Mouse (Mus musculus) bone marrow, adult 2 months (tissue): ENCODE results near the gene Prss54. TPM values are rescaled to one million over a fixed set of nuclear protein-coding genes. Genes with fewer than 3 reads are reported as not detected.

ENCODE experiments used
- H3K27ac ChIP-seq: fragments of 200-500 bp; 2 replicates; pipeline ENCODE4 v1.5.1; 2012; ENCODE audit warnings: low read depth, mild to moderate bottlenecking, control low read depth, inconsistent platforms, low read length; ENCODE audit not compliant: control insufficient read depth, poor library complexity, insufficient read depth
- H3K4me1 ChIP-seq: fragments of 200-500 bp; 2 replicates; pipeline ENCODE4 v1.6.1; 2011; ENCODE audit warnings: low read length; ENCODE audit not compliant: control insufficient read depth, insufficient read depth
- H3K4me3 ChIP-seq: fragments of 200-500 bp; replicated peaks from 2 replicates; pipeline ENCODE3; 2011; ENCODE audit warnings: mild to moderate bottlenecking, low read depth, low read length, control low read depth; ENCODE audit not compliant: control insufficient read depth
- CTCF ChIP-seq: fragments of 200-500 bp; IDR thresholded peaks from 2 replicates; pipeline ENCODE4 v1.5.1; 2011; ENCODE audit warnings: low read length, control low read depth; ENCODE audit not compliant: control insufficient read depth, insufficient read depth
- POLR2A ChIP-seq: fragments of 200-500 bp; IDR thresholded peaks from 2 replicates; pipeline ENCODE4 v1.6.1; 2011; ENCODE audit warnings: low read depth, mild to moderate bottlenecking, control low read depth, low read length, borderline replicate concordance; ENCODE audit not compliant: control insufficient read depth
- WGBS: fragments of 180-500 bp; shearing (Covaris S2); methylation state at CpG from one replicate; pipeline ENCODE4 v1.1.7; 2018; 5-methylcytosine and 5-hydroxymethylcytosine counted together
- polyA plus RNA-seq: library from polyadenylated mRNA; stranded (reverse); fragments of >200 nt; gene quantifications from 2 replicates; pipeline ENCODE4 v1.2.4, GENCODE M21; 2011; ENCODE audit warnings: low replicate concordance; ENCODE audit not compliant: missing spikeins, insufficient read depth, insufficient read length

Prss54 gene
- polyA plus RNA-seq, 1 experiment = not detected

DNA sequence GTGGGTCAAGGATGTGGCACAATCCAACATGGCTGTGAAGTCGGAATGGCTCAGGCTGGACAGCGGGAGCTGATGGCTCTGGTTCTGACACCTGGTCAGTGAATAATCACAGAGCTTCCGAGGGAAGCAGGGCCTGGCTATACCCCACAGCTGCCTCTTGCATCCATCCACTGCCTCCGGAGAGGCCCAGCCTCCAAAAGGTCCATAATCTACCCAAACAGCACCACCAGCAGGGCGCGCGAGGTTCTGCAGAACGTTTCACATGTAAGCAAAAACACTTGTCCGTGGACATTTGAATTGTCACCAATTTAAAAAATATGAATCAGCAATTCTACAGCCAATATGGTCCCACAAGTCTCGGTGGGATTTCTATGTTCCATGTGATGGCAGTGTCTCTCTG is 13.1 kb upstream of the Prss54 start:
- TF ChIP-seq POLR2A = no peak
- TF ChIP-seq CTCF = no peak
- peaks cover 4% of the 10 kb centered on the region; the same call in 1 of the 2 replicates for H3K4me1 ChIP-seq
- no peak overlapping the region for H3K4me3 ChIP-seq
- no peak overlapping the region for H3K27ac ChIP-seq
- 73% methylated on average over 10 of the region's 10 CpGs for WGBS

- 83% methylated on average over 1 of the region's 1 CpGs for WGBS
- no peak overlapping the region for H3K27ac ChIP-seq
- no peak overlapping the region for H3K4me3 ChIP-seq
- TF ChIP-seq CTCF = no peak
- no peak for TF ChIP-seq POLR2A
- H3K4me1 ChIP-seq = no peaks in the 10 kb centered on the region; the same call in 1 of the 2 replicates
These were observed 11.2 kb upstream of the Prss54 start for GRCm38 (mm10) chr8:95587339-95587738.

- Histone ChIP-seq H3K4me1 (no peaks in the 10 kb centered on the region), H3K27ac (no peak overlapping the region), H3K4me3 (no peak overlapping the region)
- WGBS = 61% methylated on average over 5 of the region's 5 CpGs
- no peak for TF ChIP-seq POLR2A
- TF ChIP-seq CTCF = no peak
These were observed 3.0 kb downstream of the Prss54 start for GRCm38 (mm10) chr8:95573146-95573545.

GRCm38 (mm10) chr8:95566809-95567208 is 9.3 kb downstream of the Prss54 start:
- WGBS = 75% methylated on average over 6 of the region's 6 CpGs
- H3K4me3 ChIP-seq = no peak overlapping the region

DNA sequence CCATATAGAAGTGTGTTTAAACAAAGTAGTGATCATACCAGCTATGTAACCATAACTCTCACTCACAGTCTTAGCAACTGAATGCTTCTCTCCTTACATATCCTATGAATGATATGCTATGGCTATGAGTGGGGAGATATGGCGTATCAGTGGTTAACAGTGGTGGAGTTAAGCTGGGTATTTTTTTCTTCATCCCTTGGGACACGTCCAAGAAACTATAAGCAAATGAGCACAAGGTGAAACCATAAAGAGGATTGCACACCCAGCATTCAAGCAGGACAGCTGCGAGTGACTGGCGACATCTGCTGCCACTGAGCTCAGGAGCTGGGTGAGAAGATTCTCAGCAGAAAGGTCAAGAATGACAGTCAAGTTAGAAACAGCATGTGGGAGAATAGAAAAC is 9.9 kb downstream of the Prss54 start:
- WGBS = 69% methylated on average over 4 of the region's 4 CpGs
- Histone ChIP-seq H3K4me3 (no peak overlapping the region), H3K27ac (no peak overlapping the region), H3K4me1 (no peaks in the 10 kb centered on the region; the same call in 1 of the 2 replicates)
- TF ChIP-seq CTCF = no peak
- no peak for TF ChIP-seq POLR2A

More at GRCm38 (mm10) chr8:95566809-95567208, 9.3 kb downstream of the Prss54 start:
- Histone ChIP-seq H3K27ac (no peak overlapping the region), H3K4me1 (no peaks in the 10 kb centered on the region; the same call in 1 of the 2 replicates)
- TF ChIP-seq CTCF (no peak), POLR2A (no peak)

DNA sequence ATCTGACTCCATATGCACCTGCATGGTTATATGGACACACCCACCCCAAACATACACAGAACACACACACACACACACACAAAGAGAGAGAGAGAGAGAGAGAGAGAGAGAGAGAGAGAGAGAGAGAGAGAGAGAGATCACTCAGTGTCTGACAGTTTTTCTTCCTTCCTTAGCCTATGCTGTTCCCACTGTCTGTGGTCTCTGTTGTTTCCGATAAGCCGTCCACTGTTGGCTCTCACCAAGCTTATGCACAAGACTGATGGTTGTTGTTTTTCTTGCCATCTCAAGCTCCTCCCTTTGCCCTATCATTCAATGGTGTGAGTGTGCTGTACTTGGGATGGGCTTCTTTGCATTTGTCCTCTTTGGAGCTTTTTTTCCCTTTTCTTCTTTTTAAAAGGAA is 20.2 kb downstream of the Prss54 start:
- no peak for TF ChIP-seq POLR2A
- TF ChIP-seq CTCF = no peak
- Histone ChIP-seq H3K4me3 (no peak overlapping the region), H3K27ac (no peak overlapping the region), H3K4me1 (no peaks in the 10 kb centered on the region)
- 81% methylated on average over 2 of the region's 2 CpGs for WGBS

- Histone ChIP-seq H3K27ac (no peak overlapping the region), H3K4me3 (no peak overlapping the region), H3K4me1 (no peaks in the 10 kb centered on the region)
- TF ChIP-seq CTCF = no peak
- TF ChIP-seq POLR2A = no peak
- 74% methylated on average over 4 of the region's 4 CpGs for WGBS
These were observed 24.6 kb downstream of the Prss54 start for GRCm38 (mm10) chr8:95551577-95551976.

- WGBS = 73% methylated on average over 16 of the region's 16 CpGs
- no peak for TF ChIP-seq POLR2A
- no peak for TF ChIP-seq CTCF
- Histone ChIP-seq H3K27ac (no peak overlapping the region), H3K4me3 (no peak overlapping the region), H3K4me1 (no peaks in the 10 kb centered on the region)
These were observed 26.0 kb downstream of the Prss54 start for GRCm38 (mm10) chr8:95549871-95550829.
